Comparison of ENCODE assay signal across 8 mouse cellular contexts in genomic region chr5:28070149-28070827, GRCm38 (mm10). TPM values are rescaled to one million over a fixed set of nuclear protein-coding genes. Genes with fewer than 3 reads are reported as not detected.
DNase-seq lines count a peak whose midpoint lies in the region; ATAC-seq and TF ChIP-seq lines count a peak whose summit lies in the region.

No protein-coding gene starts in this region.

- H3K27me3 ChIP-seq in kidney, embryonic 16.5 days (ENCODE audit: insufficient read depth, low read length), result no peaks in the 10 kb centered on the region
- H3K27me3 ChIP-seq in E14TG2a.4 (ENCODE audit: insufficient read depth, low read length), result no peaks in the 10 kb centered on the region
- no peaks in the 10 kb centered on the region for H3K27me3 ChIP-seq in embryonic facial prominence, embryonic 13.5 days
- H3K27me3 ChIP-seq in midbrain, embryonic 13.5 days, result no peaks in the 10 kb centered on the region

- H3K27ac ChIP-seq in kidney, embryonic 16.5 days (ENCODE audit: low read length), result peak overlapping the region; percentile 82
- H3K27ac ChIP-seq in embryonic facial prominence, embryonic 13.5 days, result peak overlapping the region; percentile 82
- H3K27ac ChIP-seq in midbrain, embryonic 13.5 days, result peak overlapping the region; percentile 97

- peak overlapping the region; percentile 70 for H3K9ac ChIP-seq in kidney, embryonic 16.5 days (replicated peaks; ENCODE audit: low read length)
- H3K9ac ChIP-seq in embryonic facial prominence, embryonic 13.5 days, result peak overlapping the region; percentile 79
- peak overlapping the region; percentile 78 for H3K9ac ChIP-seq in midbrain, embryonic 13.5 days (replicated peaks)

- H3K4me2 ChIP-seq in kidney, embryonic 16.5 days (replicated peaks; ENCODE audit: low read depth, low read length), result peak overlapping the region; percentile 64
- peak overlapping the region; percentile 77 for H3K4me2 ChIP-seq in embryonic facial prominence, embryonic 13.5 days
- peak overlapping the region; percentile 99 for H3K4me2 ChIP-seq in midbrain, embryonic 13.5 days (replicated peaks)

- H3K9me3 ChIP-seq in kidney, embryonic 16.5 days (ENCODE audit: low read length), result no peaks in the 10 kb centered on the region
- H3K9me3 ChIP-seq in E14TG2a.4 (ENCODE audit: low read length), result no peaks in the 10 kb centered on the region
- no peaks in the 10 kb centered on the region for H3K9me3 ChIP-seq in embryonic facial prominence, embryonic 13.5 days
- H3K9me3 ChIP-seq in midbrain, embryonic 13.5 days, result no peaks in the 10 kb centered on the region

- 17% methylated on average over 9 of the region's 9 CpGs for WGBS in kidney, embryonic 16.5 days
- WGBS in embryonic facial prominence, embryonic 13.5 days, result 22% methylated on average over 9 of the region's 9 CpGs
- WGBS in midbrain, embryonic 13.5 days, result 25% methylated on average over 9 of the region's 9 CpGs

- peak overlapping the region; percentile 81 for H3K4me3 ChIP-seq in kidney, embryonic 16.5 days (ENCODE audit: low read length)
- H3K4me3 ChIP-seq in E14TG2a.4 (replicated peaks; ENCODE audit: low read length), result peak overlapping the region; percentile 99
- H3K4me3 ChIP-seq in embryonic facial prominence, embryonic 13.5 days, result peak overlapping the region; percentile 83
- peak overlapping the region; percentile 87 for H3K4me3 ChIP-seq in midbrain, embryonic 13.5 days (replicated peaks)

- no peak for TF ChIP-seq CTCF in E14TG2a.4 (conservative IDR thresholded peaks at IDR 0.05; ENCODE audit: low read length)

- peaks cover 26% of the 10 kb centered on the region for H3K4me1 ChIP-seq in kidney, embryonic 16.5 days (ENCODE audit: insufficient read depth, low read length)
- peaks cover 35% of the 10 kb centered on the region for H3K4me1 ChIP-seq in E14TG2a.4 (replicated peaks; ENCODE audit: low read depth, low read length)
- peaks cover 24% of the 10 kb centered on the region for H3K4me1 ChIP-seq in embryonic facial prominence, embryonic 13.5 days
- H3K4me1 ChIP-seq in midbrain, embryonic 13.5 days (replicated peaks), result peaks cover 44% of the 10 kb centered on the region

- peaks cover 20% of the 10 kb centered on the region for H3K36me3 ChIP-seq in kidney, embryonic 16.5 days (ENCODE audit: insufficient read depth, low read length)
- peaks cover 34% of the 10 kb centered on the region for H3K36me3 ChIP-seq in E14TG2a.4 (ENCODE audit: insufficient read depth, low read length)
- peaks cover 25% of the 10 kb centered on the region for H3K36me3 ChIP-seq in embryonic facial prominence, embryonic 13.5 days
- H3K36me3 ChIP-seq in midbrain, embryonic 13.5 days, result peaks cover 22% of the 10 kb centered on the region

- no peak for DNase-seq in kidney, postnatal 10 days
- DNase-seq in thymus, postnatal 4 days, result peak; percentile 24
- no peak for DNase-seq in natural killer cell, adult 2 months (ENCODE audit: low spot score in 2 of 2)

- ATAC-seq in kidney, embryonic 16.5 days (ENCODE audit: low FRiP score, low TSS enrichment), result no peak; the same call in 1 of the 2 replicates
- ATAC-seq in embryonic facial prominence, embryonic 13.5 days (ENCODE audit: insufficient number of reproducible peaks, insufficient read depth, low FRiP score, low TSS enrichment, low read depth), result no peak; the same call in 1 of the 2 replicates
- peak; percentile 0 for ATAC-seq in inflammation-experienced regulatory T-cells, adult 6 months
- ATAC-seq in midbrain, embryonic 13.5 days, result peak; percentile 22

RNA-seq across cellular contexts. Expression of gene Insig1, which starts 0.9 kb away (rescaled TPM):
- polyA plus RNA-seq in kidney, embryonic 16.5 days (2015; fragmentation: Nextera tagmentation; extraction: Ambion mirVana), result 40.2 and 47.4 TPM in 2 replicates
- 45.2 and 45.9 TPM in 2 replicates for polyA plus RNA-seq in embryonic facial prominence, embryonic 13.5 days (2015; fragmentation: Nextera tagmentation; extraction: Ambion mirVana)
- 10 to 100 TPM; 22.3 to 43.4 (median 26.7) TPM for polyA plus RNA-seq in inflammation-experienced regulatory T-cells, adult 6 months (2017; shearing (Covaris generic))
- polyA plus RNA-seq in midbrain, embryonic 13.5 days (2015; fragmentation: Nextera tagmentation; extraction: Ambion mirVana), result 87.8 and 97.1 TPM in 2 replicates

Comparison
In these comparisons a context has a peak if more than half of its experiments do, and no peak if none do; other contexts are left out.
1. ATAC-seq: peak in inflammation-experienced regulatory T-cells, adult 6 months (single experiment) and midbrain, embryonic 13.5 days (single experiment); none in kidney, embryonic 16.5 days (single experiment) and embryonic facial prominence, embryonic 13.5 days (single experiment).
2. Peak in every context shown above with its lines, with median percentiles within 50 percentile points of each other: H3K27ac ChIP-seq, H3K4me2 ChIP-seq, H3K4me3 ChIP-seq and H3K9ac ChIP-seq.